Mouse (Mus musculus) layer of hippocampus, adult 9-10 months (tissue): Measurements from ENCODE around the gene Gm21764.
"Not testable (repeated sequence)": the region's sequence is repeated elsewhere in the genome, so short reads cannot be mapped to it uniquely, and the experiment has no call there.

ENCODE experiments used
- DNase-seq: peaks from one replicate; pipeline ENCODE4 v3.0.0; 2022; ENCODE audit warnings: low spot score

Gene Gm21764

GRCm38 (mm10) chrY:18061712-18062111 lies at the start of gene Gm21764:
Gm21764 (minus strand) TSS chrY:18061812.
- DNase-seq, result not testable (repeated sequence)

- DNase-seq, result not testable (repeated sequence)
Observed at GRCm38 (mm10) chrY:18088816-18089215, 27.2 kb upstream of the Gm21764 start, which contains the start of gene Ssty1. Ssty1 (plus strand) TSS chrY:18089116.
